Mouse (Mus musculus) midbrain, embryonic 10.5 days (tissue): Measurements from ENCODE around the gene Rusc1. TPM values are rescaled to one million over a fixed set of nuclear protein-coding genes. Genes with fewer than 3 reads are reported as not detected.

Experiments
- DNase-seq: peaks from one replicate; pipeline ENCODE4 v3.0.0-alpha.2; 2017; ENCODE audit warnings: low spot score
- H3K27ac ChIP-seq: fragments of 300-500 bp; sonication (generic); replicated peaks from 2 replicates; pipeline ENCODE4 v1.5.1; 2016; ENCODE audit warnings: mild to moderate bottlenecking
- H3K27me3 ChIP-seq: fragments of 300-500 bp; sonication (generic); 2 replicates; pipeline ENCODE4 v1.6.1; 2016; ENCODE audit warnings: low read depth, mild to moderate bottlenecking; ENCODE audit not compliant: poor library complexity, severe bottlenecking
- H3K36me3 ChIP-seq: fragments of 300-500 bp; sonication (generic); 2 replicates; pipeline ENCODE4 v1.6.1; 2016; ENCODE audit warnings: mild to moderate bottlenecking, moderate library complexity
- H3K4me1 ChIP-seq: fragments of 300-500 bp; sonication (generic); 2 replicates; pipeline ENCODE4 v1.6.1; 2016
- H3K4me3 ChIP-seq: fragments of 300-500 bp; sonication (generic); 2 replicates; pipeline ENCODE4 v1.5.1; 2016; ENCODE audit warnings: mild to moderate bottlenecking, moderate library complexity
- H3K9me3 ChIP-seq: fragments of 300-500 bp; sonication (generic); replicated peaks from 2 replicates; pipeline ENCODE4 v1.6.1; 2016; ENCODE audit warnings: mild to moderate bottlenecking
- WGBS: fragments of 180-500 bp; shearing (Covaris S2); methylation state at CpG from one replicate; pipeline ENCODE4 v1.1.7; 2016; 5-methylcytosine and 5-hydroxymethylcytosine counted together
- polyA plus RNA-seq: library from polyadenylated mRNA; unstranded; fragments of >200 nt; fragmentation: Nextera tagmentation; extraction: Ambion mirVana; gene quantifications from 2 replicates; pipeline ENCODE4 v1.2.1, GENCODE M21; 2016

Rusc1 gene
- 18.2 and 26.1 TPM in 2 replicates for polyA plus RNA-seq

DNA sequence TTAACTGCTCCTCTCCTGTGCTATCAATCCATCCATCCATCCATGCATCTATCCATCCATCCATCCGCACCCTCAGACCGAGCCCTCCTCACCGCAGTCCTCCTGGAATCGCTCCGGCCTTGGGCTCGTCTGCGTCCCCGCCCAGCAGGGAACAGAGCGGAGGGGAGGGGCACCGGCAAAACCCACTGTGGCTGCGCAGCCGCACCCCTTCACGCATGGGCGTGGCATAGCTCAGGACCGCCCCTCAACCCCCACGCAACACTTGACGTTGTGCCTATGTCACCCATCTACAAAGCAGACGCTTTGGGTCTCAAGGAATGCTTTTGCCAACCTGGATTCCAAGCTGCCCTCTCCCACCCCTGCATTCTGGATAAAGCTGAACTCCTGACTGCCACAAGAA is at the start of gene Rusc1:
Gene Rusc1, minus strand, starts transcription at position 137 of the 400 bp plus-strand sequence.
- 1% methylated on average over 18 of the region's 18 CpGs for WGBS
- peak; percentile 80 for DNase-seq
- peak within 1 kb of the TSS; percentile 79 for H3K4me3 ChIP-seq
- peaks cover 54% of the 10 kb centered on the region for H3K4me1 ChIP-seq
- peaks cover 62% of the 10 kb centered on the region for H3K27me3 ChIP-seq
- H3K36me3 ChIP-seq, result peaks cover 58% of the 10 kb centered on the region
- H3K27ac ChIP-seq, result peak within 1 kb of the TSS; percentile 67
- H3K9me3 ChIP-seq, result no peaks in the 10 kb centered on the region

DNA sequence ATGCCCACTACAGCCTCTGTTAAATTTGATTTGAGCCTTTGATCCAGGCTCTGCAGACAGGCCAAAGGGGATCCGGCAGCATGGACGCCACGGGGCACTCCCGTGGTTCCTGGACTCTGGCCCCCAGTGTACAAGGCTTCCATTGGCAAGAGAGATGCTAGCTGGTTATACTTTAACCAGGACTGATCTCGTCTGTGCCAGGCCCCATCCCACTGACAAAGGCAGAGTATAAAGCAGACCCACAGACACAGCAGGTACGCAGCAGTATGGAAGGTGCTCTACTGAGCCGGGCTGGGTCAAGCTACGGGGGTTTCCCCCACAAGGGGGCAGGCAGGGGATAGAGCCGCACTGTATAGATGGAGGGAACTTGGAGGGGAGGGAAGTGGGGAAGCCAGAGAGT is 43.3 kb upstream of the Rusc1 start:
- Histone ChIP-seq H3K27ac (peak overlapping the region; percentile 57; the same call in 1 of the 2 replicates), H3K27me3 (peaks cover 34% of the 10 kb centered on the region), H3K4me1 (peaks cover 13% of the 10 kb centered on the region), H3K36me3 (no peaks in the 10 kb centered on the region), H3K9me3 (no peaks in the 10 kb centered on the region), H3K4me3 (peak overlapping the region; percentile 23; the same call in 1 of the 2 replicates)
- no peak for DNase-seq
- WGBS, result 45% methylated on average over 9 of the region's 9 CpGs

DNA sequence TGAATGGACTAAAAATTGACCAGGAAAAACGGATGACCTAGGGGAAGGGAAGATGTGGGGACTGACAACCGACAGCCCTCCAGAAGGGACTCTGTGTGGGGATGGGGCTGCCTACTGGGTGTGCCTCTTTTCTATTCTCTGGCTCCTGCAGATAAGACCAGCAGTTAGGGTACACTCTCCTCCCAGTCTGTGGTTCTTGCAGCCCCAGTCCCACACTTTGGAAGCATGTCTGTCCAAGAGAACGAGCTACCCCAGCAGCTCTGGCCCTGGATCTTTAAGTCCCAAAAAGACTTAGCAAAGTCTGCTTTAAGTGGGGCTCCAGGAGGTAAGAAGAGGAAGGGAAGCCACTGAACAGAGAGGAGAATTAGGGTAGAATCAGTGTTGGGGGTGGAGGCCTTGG is 42.8 kb upstream of the Rusc1 start, which contains the start of gene Pklr:
Gene Pklr, plus strand, starts transcription at position 185 of the 400 bp plus-strand sequence.
- Histone ChIP-seq H3K36me3 (no peaks in the 10 kb centered on the region), H3K9me3 (no peaks in the 10 kb centered on the region), H3K27me3 (peaks cover 34% of the 10 kb centered on the region), H3K27ac (peak within 1 kb of the TSS; percentile 57; the same call in 1 of the 2 replicates), H3K4me1 (peaks cover 13% of the 10 kb centered on the region), H3K4me3 (peak within 1 kb of the TSS; percentile 23)
- WGBS, result 66% methylated on average over 3 of the region's 3 CpGs
- DNase-seq, result no peak

DNA sequence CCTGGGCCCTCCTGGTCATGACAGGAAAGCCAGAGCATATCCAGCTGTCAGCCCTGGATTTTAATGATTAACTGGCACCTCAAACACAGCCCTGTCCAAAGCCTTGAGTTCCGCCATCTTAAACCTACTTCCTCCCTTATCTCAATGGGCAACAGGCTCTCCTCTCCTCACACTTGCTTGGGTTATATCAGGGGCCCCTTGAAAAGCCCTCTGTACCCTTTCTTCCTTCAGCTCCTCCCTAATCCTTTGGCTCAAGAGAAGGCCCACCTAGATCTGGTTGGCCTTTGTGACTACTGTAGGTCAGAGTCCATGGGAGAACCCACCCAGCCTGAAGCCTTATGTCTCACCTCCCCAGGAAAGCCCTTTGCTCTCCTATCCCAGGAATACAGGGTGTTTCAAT is 40.6 kb upstream of the Rusc1 start:
- no peak overlapping the region for H3K4me3 ChIP-seq
- DNase-seq, result no peak
- H3K36me3 ChIP-seq, result no peaks in the 10 kb centered on the region
- H3K27ac ChIP-seq, result no peak overlapping the region
- H3K27me3 ChIP-seq, result peaks cover 34% of the 10 kb centered on the region
- 89% methylated on average over 1 of the region's 1 CpGs for WGBS
- H3K9me3 ChIP-seq, result no peaks in the 10 kb centered on the region
- H3K4me1 ChIP-seq, result peaks cover 16% of the 10 kb centered on the region

DNA sequence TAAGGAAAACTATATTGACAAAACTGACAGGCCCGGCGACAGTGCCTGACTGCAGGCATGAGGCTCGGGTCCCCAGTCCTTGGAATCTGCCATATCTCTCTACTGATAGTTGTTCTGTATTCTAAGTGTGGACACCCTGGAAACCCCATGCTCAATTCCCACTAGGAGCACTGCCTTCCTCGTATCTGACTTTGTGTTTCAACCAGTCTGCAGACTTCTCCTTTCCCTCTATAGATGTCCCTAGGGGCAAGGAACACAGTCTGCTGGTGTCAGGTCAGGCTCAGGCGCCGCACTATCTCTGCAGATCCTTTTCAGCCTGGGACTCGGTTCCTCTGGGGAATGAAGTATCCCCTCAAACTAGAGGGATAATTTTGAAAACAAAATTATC is 39.9 kb upstream of the Rusc1 start:
- DNase-seq, result no peak
- no peaks in the 10 kb centered on the region for H3K36me3 ChIP-seq
- H3K27me3 ChIP-seq, result peaks cover 34% of the 10 kb centered on the region
- WGBS, result 83% methylated on average over 7 of the region's 7 CpGs
- no peak overlapping the region for H3K27ac ChIP-seq
- H3K4me1 ChIP-seq, result peaks cover 17% of the 10 kb centered on the region
- no peaks in the 10 kb centered on the region for H3K9me3 ChIP-seq
- no peak overlapping the region for H3K4me3 ChIP-seq

DNA sequence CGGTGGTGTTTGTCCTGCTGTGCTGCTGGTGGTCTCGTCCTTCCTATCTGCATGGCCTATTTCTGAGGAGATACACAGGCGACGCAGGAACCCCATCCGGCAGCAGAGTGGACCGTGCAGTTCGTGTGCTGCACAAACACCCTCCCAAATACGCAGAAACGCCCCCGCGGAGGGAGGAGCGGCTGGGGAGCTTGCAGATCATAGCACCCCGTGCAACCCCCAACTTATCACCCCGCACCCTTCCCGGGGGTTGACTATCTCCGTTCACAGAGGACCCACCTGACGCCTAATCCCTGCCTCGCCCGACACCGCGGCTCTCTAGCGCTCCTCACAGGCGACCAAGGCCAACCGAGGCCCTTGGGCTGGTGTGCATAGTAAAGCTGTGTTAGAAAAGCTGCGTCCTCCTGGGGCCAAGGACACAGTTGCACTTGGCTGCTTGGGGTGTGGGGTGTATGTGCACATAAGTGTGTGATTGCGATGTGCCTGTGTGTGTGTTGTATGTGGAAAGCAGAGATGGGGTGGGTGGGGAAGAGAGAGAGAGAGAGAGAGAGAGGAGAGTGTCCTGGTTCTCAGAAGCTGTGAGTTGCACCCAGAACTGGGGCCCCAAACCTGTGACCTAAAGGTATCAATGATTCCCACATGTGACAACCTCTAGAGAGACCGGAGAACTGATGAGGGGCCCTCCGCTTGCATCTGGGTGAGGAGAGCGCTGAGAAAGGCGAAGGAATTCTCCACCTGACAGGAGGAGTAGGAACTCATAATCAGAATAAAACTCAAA is 39.4 kb upstream of the Rusc1 start:
- H3K4me1 ChIP-seq, result peaks cover 17% of the 10 kb centered on the region
- H3K4me3 ChIP-seq, result peak overlapping the region; percentile 53
- no peaks in the 10 kb centered on the region for H3K9me3 ChIP-seq
- peaks cover 34% of the 10 kb centered on the region for H3K27me3 ChIP-seq
- peak overlapping the region; percentile 64 for H3K27ac ChIP-seq
- WGBS, result 18% methylated on average over 30 of the region's 30 CpGs
- no peaks in the 10 kb centered on the region for H3K36me3 ChIP-seq
- DNase-seq, result peak; percentile 39

DNA sequence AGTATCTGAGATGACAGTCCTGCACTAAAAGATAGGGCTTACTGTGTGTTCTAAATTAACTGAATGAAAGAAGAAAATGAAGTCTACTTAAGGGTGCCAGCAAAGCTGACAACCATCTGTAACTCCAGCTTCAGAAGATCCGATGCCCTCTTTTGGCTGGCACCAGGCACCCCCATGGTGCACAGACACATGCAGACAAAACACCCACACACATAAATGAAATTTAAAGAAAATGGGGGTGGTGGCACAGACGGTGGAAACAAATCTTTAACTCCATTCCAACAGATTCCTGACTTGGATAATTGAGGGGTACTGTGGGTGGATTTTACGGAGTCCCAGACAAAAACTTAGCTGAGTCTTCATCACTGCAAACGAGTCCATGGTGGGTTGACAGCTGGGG is 38.7 kb upstream of the Rusc1 start:
- no peak for DNase-seq
- H3K9me3 ChIP-seq, result no peaks in the 10 kb centered on the region
- H3K36me3 ChIP-seq, result no peaks in the 10 kb centered on the region
- H3K4me3 ChIP-seq, result peak overlapping the region; percentile 53
- H3K4me1 ChIP-seq, result peaks cover 17% of the 10 kb centered on the region
- H3K27me3 ChIP-seq, result peaks cover 30% of the 10 kb centered on the region
- H3K27ac ChIP-seq, result no peak overlapping the region
- WGBS, result 60% methylated on average over 4 of the region's 4 CpGs

DNA sequence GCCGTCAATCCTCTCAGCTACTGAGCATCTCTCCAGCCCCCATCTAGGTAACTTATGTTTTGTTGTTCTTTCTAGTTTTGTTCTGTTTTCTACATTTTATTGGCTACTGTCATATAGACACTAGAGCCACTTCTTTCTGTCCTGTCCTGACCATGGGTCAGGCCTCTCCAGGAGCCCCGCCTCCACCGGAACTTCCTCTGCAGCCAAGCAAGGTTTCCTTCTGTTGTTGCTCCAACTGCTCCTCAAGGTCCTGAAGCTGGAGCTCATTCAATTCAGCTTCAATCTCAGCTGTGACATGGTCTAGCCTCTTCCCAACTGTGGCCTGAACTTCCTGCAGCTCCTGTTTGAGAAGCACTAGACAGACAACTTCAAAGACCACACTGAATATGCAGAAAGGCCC is 36.8 kb upstream of the Rusc1 start:
- Histone ChIP-seq H3K4me1 (peaks cover 17% of the 10 kb centered on the region), H3K27ac (no peak overlapping the region), H3K9me3 (no peaks in the 10 kb centered on the region), H3K27me3 (peaks cover 22% of the 10 kb centered on the region), H3K36me3 (no peaks in the 10 kb centered on the region), H3K4me3 (no peak overlapping the region)
- WGBS, result 90% methylated on average over 3 of the region's 3 CpGs
- DNase-seq, result no peak

DNA sequence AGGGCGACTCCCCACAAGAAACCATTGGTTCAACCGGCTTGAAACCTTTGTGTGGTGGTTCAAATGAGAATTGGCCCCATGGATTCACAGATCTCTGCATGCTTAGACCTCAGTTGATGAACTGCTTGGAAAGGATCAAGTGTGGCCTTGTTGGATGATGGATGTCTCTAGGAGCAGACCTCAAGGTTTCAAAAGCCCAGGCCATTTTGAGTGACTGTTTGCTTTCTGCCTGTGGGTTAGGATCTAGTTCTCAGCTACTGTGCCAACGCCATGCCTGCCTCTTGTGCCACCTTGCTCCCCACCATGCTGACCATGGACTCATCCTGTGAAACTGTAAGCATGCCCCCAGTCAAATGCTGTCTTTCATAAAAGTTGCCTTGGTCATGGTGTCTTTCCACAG is 32.9 kb upstream of the Rusc1 start:
- H3K27ac ChIP-seq, result no peak overlapping the region
- H3K9me3 ChIP-seq, result no peaks in the 10 kb centered on the region
- 0 out of 2 replicates have a peak, but pooled peaks cover 7% of the 10 kb centered on the region for H3K4me1 ChIP-seq
- 83% methylated on average over 3 of the region's 3 CpGs for WGBS
- H3K27me3 ChIP-seq, result no peaks in the 10 kb centered on the region
- H3K4me3 ChIP-seq, result no peak overlapping the region
- H3K36me3 ChIP-seq, result no peaks in the 10 kb centered on the region
- DNase-seq, result no peak

DNA sequence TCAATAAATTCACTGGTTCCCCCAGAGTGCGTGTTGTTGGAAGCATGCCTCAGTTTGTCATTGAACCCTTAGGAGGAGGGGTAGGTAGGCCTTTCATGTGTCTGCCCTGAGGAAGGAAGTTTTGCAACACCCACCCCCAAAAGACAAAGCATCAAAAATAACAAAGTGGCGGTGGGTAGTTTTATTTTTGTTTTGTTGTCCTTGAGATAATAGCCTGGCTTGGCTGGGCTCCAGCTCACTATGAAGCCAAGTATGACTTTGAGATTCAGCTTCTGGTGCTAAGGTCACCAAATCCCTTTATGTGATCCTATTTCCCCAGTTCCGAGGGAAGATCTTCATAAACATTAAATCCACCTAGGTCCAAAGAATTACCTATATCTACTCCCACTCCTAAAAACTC is 31.1 kb upstream of the Rusc1 start:
- Histone ChIP-seq H3K36me3 (no peaks in the 10 kb centered on the region), H3K9me3 (no peaks in the 10 kb centered on the region), H3K4me1 (0 out of 2 replicates have a peak, but pooled peaks cover 7% of the 10 kb centered on the region), H3K27me3 (no peaks in the 10 kb centered on the region), H3K4me3 (no peak overlapping the region), H3K27ac (no peak overlapping the region)
- DNase-seq, result no peak
- 87% methylated on average over 3 of the region's 3 CpGs for WGBS

DNA sequence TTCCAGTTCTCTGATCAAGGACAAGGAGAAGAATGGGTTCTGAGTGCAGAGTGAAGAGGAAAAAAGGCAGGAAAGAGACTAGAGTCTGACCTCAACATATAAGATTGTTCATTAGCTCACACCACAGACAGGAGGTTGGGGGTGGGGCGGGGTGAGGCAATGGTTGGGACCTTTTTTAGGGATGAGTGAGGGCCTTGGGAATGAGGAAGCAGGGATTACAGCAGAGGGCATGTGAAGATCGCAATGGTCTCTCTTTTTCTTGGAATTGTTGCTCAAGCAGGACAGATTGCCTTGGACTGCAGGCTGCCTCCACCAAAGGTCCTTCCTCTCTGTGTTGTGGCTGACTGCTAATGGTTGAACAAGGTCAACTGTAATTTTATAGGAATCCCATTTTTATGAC is 30.2 kb upstream of the Rusc1 start:
- Histone ChIP-seq H3K9me3 (no peaks in the 10 kb centered on the region), H3K4me3 (no peak overlapping the region), H3K4me1 (0 out of 2 replicates have a peak, but pooled peaks cover 3% of the 10 kb centered on the region), H3K27ac (no peak overlapping the region), H3K36me3 (no peaks in the 10 kb centered on the region), H3K27me3 (no peaks in the 10 kb centered on the region)
- WGBS, result 84% methylated on average over 2 of the region's 2 CpGs
- DNase-seq, result no peak

DNA sequence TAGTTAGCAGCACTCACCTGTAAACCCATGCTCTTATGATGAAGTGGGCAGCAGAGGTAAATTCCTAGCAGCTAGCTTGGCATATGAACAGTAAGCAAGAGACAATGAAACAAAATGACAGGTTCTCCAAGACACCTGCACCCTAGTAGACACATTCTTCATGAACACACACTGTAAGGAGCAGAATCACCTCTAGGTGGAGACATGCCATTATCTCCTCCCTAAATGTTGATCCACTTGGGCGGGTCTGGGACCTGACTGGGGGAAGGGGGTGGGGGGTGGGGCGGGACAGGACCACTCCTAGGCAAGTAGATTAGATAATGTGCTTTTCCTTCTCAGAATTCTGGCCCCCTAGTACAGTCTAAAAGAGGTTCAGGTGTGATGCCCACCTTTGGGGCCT is 22.4 kb upstream of the Rusc1 start:
- no peak overlapping the region for H3K27ac ChIP-seq
- no peaks in the 10 kb centered on the region for H3K4me1 ChIP-seq
- H3K9me3 ChIP-seq, result no peaks in the 10 kb centered on the region
- DNase-seq, result no peak
- H3K4me3 ChIP-seq, result no peak overlapping the region
- 14% methylated on average over 2 of the region's 2 CpGs for WGBS
- no peaks in the 10 kb centered on the region for H3K27me3 ChIP-seq
- H3K36me3 ChIP-seq, result no peaks in the 10 kb centered on the region

DNA sequence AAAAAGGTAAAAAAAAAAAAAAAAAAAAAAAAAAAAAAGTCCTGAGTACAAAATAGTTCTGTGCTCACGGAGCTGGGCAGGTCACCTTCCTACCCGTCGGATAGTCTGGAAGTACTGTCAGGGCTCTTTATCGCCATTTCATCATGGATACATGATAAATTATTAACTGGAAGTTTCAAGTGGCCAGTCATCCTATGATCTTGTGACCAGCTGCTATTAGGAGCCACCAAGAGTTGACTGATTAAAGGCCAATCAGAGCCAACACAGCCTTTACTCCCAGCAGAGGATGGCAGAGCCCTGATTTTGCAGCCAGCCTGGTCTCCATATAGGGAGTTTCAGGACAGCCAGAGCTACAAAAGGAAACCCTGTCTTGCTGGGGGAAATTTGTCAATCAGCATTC is 19.9 kb upstream of the Rusc1 start:
- Histone ChIP-seq H3K4me3 (no peak overlapping the region), H3K27me3 (no peaks in the 10 kb centered on the region), H3K36me3 (no peaks in the 10 kb centered on the region), H3K4me1 (no peaks in the 10 kb centered on the region), H3K27ac (no peak overlapping the region), H3K9me3 (no peaks in the 10 kb centered on the region)
- 90% methylated on average over 4 of the region's 4 CpGs for WGBS
- DNase-seq, result no peak
